Mouse (Mus musculus): ENCODE data around the gene Capn11. TPM values are rescaled to one million over a fixed set of nuclear protein-coding genes. Genes with fewer than 3 reads are reported as not detected.
"Not testable (repeated sequence)": the region's sequence is repeated elsewhere in the genome, so short reads cannot be mapped to it uniquely, and the experiment has no call there.

The Capn11 gene
- polyA plus RNA-seq, 1 experiment from 2014 or later, result 0.72 TPM

DNA sequence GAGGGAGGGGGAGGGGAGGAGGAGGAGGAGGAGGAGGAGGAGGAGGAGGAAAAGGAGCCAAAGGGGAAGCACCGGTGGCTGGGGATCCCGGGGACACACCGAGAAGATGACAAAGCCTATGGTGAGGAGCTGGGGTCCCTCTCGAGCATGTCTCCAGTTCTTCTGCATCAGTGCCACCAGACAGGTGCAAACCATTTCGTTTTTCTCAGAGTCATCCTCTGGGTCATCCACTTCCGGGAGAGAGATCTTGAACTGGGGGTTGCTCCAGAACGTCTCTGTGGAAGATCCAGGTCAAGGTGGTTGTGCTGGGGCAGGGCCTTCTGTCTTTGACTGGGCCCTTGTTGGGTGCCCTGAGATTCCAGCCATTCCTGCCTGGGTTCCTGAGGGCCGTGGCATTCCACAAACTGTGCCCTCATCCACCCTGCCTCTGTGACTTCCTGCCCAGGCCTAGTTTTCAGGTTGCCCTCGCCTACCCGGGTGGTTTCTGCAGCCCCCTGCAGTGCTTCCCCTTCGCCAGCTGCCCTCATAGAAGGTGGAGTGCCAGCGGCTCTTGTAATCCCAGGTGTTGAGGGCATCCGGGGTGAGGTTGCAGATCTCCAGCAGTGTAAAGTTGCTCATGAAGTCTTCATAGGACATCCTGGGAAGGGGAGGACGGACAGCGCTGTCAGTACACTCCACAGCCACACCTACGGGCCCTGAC, 20.4 kb downstream of the Capn11 start:
- Histone ChIP-seq H3K36me3 (ENCODE audit: poor library complexity, severe bottlenecking) (no peaks in the 10 kb centered on the region), H3K4me2 (no peak overlapping the region), H3K4me1 (no peaks in the 10 kb centered on the region), H3K4me3 (no peak overlapping the region), H3K9me3 (replicated peaks) (no peaks in the 10 kb centered on the region), H3K27ac (no peak overlapping the region), H3K27me3 (no peaks in the 10 kb centered on the region), H3K9ac (no peak overlapping the region)
- ATAC-seq, result no peak
- WGBS, result 83% methylated on average over 16 of the region's 16 CpGs

DNA sequence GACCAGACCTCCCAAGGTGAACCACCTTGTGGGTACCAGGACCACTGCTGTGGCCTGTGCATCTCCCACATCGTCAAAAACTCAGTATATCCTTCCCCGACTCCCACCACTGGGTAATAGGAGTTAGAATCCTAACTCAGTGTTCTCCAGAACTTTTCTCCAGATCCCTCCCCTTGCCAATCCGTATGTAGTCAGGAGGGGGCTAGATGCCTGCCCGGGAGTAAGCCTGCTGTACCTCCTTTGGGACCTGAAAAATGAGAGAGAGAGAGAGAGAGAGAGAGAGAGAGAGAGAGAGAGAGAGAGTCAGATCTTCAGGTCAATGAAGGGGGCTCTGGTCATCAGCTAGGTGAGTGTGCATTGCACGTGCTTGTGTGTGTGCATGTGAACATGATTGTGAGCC, 25.1 kb downstream of the Capn11 start:
- Histone ChIP-seq H3K4me1 (peaks cover 13% of the 10 kb centered on the region), H3K9ac (no peak overlapping the region), H3K27ac (no peak overlapping the region), H3K4me2 (no peak overlapping the region), H3K9me3 (replicated peaks) (no peaks in the 10 kb centered on the region), H3K4me3 (no peak overlapping the region), H3K27me3 (no peaks in the 10 kb centered on the region), H3K36me3 (ENCODE audit: poor library complexity, severe bottlenecking) (no peaks in the 10 kb centered on the region)
- 81% methylated on average over 5 of the region's 5 CpGs for WGBS
- ATAC-seq, result no peak

DNA sequence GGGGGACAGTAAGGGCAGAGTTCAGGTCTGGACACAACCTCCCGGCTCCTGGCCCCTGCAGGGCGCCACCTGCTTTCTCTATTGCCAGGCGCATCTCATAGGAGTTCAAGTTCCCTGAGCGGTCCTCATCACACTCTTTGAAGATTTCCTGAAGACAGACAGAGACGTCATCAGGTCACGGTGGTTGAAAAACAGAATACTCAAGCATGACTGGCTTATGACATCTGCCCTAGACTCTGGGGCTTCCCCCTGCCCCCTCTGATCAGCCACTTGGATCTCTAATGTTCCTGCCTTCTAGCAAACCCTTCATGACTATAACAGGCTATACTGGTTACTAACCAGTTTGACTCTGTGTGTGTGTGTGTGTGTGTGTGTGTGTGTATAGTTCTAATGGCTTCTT, 27.2 kb downstream of the Capn11 start:
- Histone ChIP-seq H3K27ac (no peak overlapping the region), H3K36me3 (ENCODE audit: poor library complexity, severe bottlenecking) (no peaks in the 10 kb centered on the region), H3K4me1 (peaks cover 13% of the 10 kb centered on the region), H3K27me3 (peaks cover 6% of the 10 kb centered on the region; the same call in 1 of the 2 replicates), H3K4me3 (no peak overlapping the region), H3K9ac (no peak overlapping the region), H3K4me2 (no peak overlapping the region), H3K9me3 (replicated peaks) (no peaks in the 10 kb centered on the region)
- WGBS, result 84% methylated on average over 6 of the region's 6 CpGs
- no peak for ATAC-seq

DNA sequence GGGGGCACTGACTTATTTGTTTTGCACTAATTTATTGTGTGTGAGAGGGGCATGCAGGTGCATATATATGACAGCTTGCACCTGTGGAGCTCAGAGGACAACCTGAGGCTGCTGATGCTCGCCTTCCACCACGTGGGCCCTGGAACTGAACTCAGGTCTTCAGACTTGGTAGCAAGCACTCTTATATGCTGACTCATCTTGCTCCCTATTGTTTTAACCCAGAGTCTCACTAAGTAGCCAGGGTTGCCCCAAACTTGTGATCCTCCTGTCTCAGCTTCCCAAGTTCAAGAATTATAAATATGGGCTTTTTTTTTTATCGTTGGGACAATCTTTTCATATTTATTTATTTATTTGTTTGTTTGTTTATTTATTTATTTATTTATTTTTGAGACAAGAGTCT, 28.1 kb downstream of the Capn11 start:
- peaks cover 6% of the 10 kb centered on the region; the same call in 1 of the 2 replicates for H3K27me3 ChIP-seq
- 50% methylated on average over 3 of the region's 3 CpGs for WGBS
- peak overlapping the region; percentile 78 for H3K4me2 ChIP-seq
- ATAC-seq, result no peak
- H3K9me3 ChIP-seq (replicated peaks), result no peaks in the 10 kb centered on the region
- peak overlapping the region; percentile 45 for H3K4me3 ChIP-seq
- H3K27ac ChIP-seq, result 0 out of 2 replicates have a peak overlapping the region, but pooled peaks have one; percentile 61
- H3K36me3 ChIP-seq (ENCODE audit: poor library complexity, severe bottlenecking), result no peaks in the 10 kb centered on the region
- H3K9ac ChIP-seq, result no peak overlapping the region
- H3K4me1 ChIP-seq, result peaks cover 17% of the 10 kb centered on the region

DNA sequence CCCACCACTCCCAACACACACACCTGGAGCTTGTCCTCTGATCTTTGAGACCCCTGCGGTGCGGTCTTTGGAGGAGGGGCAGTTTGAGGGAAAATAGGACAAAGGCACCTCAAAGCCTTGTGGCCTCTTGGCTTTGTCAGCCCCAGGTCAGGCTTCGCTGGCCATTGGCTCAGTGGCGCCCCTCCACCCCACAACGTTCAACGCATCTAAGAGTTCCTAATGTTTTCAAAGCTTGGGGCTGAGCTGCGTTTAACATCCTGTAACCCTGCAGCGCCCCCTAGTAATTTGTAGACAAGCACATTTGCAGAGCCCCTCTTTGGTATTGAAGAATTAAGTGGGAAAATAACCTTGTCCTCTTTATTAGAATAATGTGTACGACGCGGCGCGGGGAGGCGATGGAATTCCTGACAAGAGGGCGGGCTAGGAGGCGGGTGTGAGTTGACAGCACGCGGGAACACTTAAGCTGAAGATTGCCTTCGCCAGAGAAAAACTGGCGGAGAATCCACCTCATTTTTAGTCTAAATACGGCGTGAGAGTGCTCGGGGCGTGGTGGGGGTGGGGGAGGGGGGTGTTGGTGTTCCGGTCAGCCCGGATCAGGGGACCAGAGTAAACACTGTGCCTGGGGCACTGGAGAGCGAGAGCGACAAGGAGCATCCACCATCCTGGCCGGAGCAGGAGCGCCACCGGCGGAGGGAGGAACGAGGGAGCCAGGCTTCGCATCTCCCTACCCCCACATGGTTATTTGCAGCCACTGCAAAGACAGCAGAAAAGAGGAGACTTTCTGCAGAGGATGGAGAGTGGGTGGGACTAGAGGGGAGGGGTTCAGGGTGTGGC, 29.0 kb downstream of the Capn11 start:
- H3K9ac ChIP-seq, result peak overlapping the region; percentile 70
- peak overlapping the region; percentile 45 for H3K4me3 ChIP-seq
- ATAC-seq, result peak; percentile 81
- H3K36me3 ChIP-seq (ENCODE audit: poor library complexity, severe bottlenecking), result no peaks in the 10 kb centered on the region
- H3K4me1 ChIP-seq, result peaks cover 17% of the 10 kb centered on the region
- peak overlapping the region; percentile 78 for H3K4me2 ChIP-seq
- H3K27ac ChIP-seq, result peak overlapping the region; percentile 61; the same call in 1 of the 2 replicates
- 1% methylated on average over 34 of the region's 34 CpGs for WGBS
- no peaks in the 10 kb centered on the region for H3K9me3 ChIP-seq (replicated peaks)
- H3K27me3 ChIP-seq, result peaks cover 6% of the 10 kb centered on the region; the same call in 1 of the 2 replicates

DNA sequence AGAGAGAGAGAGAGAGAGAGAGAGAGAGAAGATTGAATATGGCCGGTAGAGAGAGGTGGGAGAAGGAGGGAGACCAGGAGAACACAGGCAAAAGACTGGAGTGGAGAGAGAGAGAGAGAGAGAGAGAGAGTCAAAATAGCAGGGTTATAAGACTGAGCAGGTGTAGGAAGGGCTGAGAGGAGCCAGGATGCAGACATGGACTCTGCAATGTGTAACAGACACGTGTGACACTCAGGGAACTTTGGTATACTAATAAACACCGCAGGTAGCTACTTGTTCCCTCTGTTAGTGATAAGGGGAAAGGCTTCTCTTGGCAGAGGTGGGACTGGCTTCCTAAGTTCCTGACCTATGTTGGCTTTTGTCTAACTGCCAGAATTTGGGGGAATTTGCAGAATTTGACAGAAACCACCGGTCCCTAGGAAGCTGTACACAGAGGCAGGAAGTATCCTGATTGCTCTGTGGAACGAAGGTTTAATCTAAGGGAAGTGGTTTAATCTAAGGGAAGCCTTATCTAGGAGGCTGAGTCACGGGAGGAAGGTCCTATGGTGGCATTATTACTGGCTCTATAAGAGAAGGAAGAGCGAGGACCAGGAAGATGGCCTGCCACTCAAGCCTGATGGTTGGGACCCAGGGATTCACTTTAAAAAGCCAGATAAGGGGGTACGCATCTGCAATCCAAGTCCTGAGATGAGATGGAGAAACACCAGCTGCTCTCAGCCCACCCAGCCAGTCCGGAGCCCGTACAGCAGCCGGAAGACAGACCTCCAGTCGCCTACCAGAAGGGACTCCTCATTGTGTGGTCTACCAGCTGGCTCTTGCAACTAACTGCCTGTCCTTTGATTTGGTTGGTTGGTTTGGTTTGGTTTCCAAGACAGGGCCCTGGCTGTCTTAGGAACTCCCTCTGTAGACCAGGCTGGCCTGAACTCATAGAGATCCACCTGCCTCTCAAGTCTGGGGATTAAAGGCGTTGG, 30.0 kb downstream of the Capn11 start:
- peak overlapping the region; percentile 78 for H3K4me2 ChIP-seq
- peak overlapping the region; percentile 45 for H3K4me3 ChIP-seq
- ATAC-seq, result peak; percentile 17; the same call in 1 of the 2 replicates
- no peaks in the 10 kb centered on the region for H3K36me3 ChIP-seq (ENCODE audit: poor library complexity, severe bottlenecking)
- H3K27ac ChIP-seq, result no peak overlapping the region
- H3K4me1 ChIP-seq, result peaks cover 17% of the 10 kb centered on the region
- no peaks in the 10 kb centered on the region for H3K9me3 ChIP-seq (replicated peaks)
- no peak overlapping the region for H3K9ac ChIP-seq
- WGBS, result 76% methylated on average over 13 of the region's 13 CpGs
- H3K27me3 ChIP-seq, result peaks cover 6% of the 10 kb centered on the region; the same call in 1 of the 2 replicates

DNA sequence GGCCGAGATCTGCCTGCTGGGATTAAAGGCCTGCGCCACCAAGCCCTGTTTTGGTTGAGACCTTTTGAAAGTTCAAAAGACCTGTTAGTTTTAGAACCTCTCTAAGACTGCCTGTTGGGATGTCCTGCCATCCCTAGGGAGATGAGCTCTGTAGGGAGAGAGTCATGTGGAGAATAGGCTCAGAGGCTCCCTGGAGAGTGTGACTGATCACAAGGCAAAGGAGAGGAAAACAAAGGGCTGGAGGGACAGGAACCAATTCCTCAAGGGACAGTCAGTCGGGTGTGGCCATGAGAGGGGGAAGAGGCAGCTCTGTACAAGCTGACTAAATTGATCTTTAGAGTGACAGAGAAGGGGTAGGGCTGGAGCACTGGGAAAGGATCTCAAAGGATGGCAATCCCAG, 31.0 kb downstream of the Capn11 start:
- Histone ChIP-seq H3K4me2 (no peak overlapping the region), H3K4me1 (peaks cover 17% of the 10 kb centered on the region), H3K27me3 (peaks cover 6% of the 10 kb centered on the region; the same call in 1 of the 2 replicates), H3K9ac (no peak overlapping the region), H3K36me3 (ENCODE audit: poor library complexity, severe bottlenecking) (no peaks in the 10 kb centered on the region), H3K4me3 (no peak overlapping the region), H3K27ac (no peak overlapping the region), H3K9me3 (replicated peaks) (no peaks in the 10 kb centered on the region)
- 27% methylated on average over 3 of the region's 3 CpGs for WGBS
- no peak for ATAC-seq

DNA sequence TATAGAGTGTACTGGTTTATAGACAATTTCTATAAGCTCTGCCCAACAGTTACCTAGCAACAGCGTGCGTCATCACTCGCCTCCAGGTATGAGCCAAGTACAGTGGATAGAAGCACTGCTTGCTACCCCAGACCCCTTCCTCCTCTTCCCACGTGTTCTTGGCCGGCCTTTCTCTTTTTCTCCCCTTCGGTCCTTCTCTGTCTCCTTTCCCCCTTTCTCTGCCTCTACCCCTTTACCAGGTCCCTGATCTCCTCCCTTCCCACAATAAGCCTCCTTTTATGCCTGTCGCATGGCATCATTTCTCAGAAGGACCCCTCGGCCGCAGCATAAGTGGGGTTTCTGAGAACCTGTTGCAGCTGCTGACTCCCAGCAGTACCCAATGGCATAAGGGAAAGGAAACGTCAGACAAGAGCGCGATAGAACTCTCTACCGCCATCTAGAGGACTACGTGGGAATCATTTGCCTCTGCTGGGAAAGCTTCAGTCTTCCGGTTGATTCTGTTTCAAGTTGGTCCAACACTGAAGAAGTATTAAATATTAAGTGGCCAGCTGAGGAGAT, 32.5 kb downstream of the Capn11 start:
- Histone ChIP-seq H3K4me3 (no peak overlapping the region), H3K4me2 (peak overlapping the region; percentile 39), H3K36me3 (ENCODE audit: poor library complexity, severe bottlenecking) (no peaks in the 10 kb centered on the region), H3K9me3 (replicated peaks) (no peaks in the 10 kb centered on the region), H3K4me1 (peaks cover 17% of the 10 kb centered on the region), H3K27ac (no peak overlapping the region), H3K27me3 (peaks cover 6% of the 10 kb centered on the region; the same call in 1 of the 2 replicates), H3K9ac (no peak overlapping the region)
- WGBS, result 21% methylated on average over 15 of the region's 15 CpGs
- no peak for ATAC-seq

DNA sequence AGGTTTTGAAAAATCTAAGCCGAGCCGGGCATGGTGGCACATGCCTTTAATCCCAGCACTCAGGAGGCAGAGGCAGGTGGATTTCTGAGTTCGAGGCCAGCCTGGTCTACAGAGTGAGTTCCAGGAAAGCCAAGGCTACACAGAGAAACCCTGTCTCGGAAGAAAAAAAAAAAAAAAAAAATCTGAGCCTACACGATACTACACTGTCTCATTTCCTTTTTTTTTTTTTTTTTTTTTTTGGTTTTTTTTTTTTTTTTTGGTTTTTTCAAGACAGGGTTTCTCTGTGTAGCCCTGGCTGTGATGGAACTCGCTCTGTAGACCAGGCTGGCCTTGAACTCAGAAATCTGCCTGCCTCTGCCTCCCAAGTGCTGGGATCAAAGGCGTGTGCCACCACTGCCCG, 35.7 kb downstream of the Capn11 start:
- H3K4me3 ChIP-seq; H3K27ac ChIP-seq; H3K9me3 ChIP-seq (replicated peaks); H3K36me3 ChIP-seq (ENCODE audit: poor library complexity, severe bottlenecking); H3K4me2 ChIP-seq; H3K9ac ChIP-seq; H3K27me3 ChIP-seq; H3K4me1 ChIP-seq; ATAC-seq: not testable (repeated sequence)
- WGBS, result 90% methylated on average over 8 of the region's 8 CpGs

DNA sequence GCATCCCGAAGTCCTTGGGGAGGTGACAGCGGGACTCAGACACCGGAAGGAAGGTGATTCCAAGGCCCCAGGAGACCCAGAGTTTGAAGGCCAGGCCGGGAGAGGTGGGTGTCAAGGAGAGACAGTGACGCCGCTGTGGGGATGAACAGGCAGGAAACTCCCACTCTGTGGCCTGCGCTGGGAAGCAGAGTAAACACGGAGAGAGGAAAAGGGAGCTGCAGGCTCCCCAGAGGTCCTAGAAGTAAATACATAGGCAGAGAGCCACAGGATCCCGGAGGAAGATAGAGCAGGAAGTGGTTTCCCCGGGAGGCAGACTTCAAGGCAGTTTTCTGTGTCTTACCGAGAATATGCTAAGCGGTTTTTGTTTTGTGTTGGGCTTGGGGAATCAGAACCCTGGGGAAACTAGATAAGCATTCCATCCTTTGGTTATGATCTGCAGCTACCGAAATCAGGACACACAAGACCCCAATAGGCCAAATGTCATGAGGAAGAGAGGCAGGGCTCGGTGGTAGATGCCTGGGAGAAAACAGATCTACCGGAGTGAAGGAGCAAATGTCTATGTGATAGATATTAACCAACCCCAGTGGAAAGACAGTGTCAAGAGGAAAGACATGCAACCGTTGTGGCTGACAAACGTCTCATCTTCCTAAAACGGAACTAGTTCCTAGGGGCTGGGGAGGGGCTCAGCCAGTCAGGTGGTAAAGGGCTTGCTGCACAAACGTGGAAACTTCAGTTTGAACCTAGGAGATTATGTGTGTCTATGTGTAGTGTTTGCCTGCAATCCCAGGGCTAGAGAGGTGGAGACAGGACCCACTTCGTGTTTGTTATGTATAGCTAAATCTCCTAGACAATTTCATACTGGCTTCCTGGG, 39.5 kb downstream of the Capn11 start:
- ATAC-seq, result no peak
- Histone ChIP-seq H3K9ac (peak overlapping the region; percentile 16; the same call in 1 of the 2 replicates), H3K27ac (no peak overlapping the region; the same call in 1 of the 2 replicates), H3K4me1 (peaks cover 6% of the 10 kb centered on the region; the same call in 1 of the 2 replicates), H3K4me2 (peak overlapping the region; percentile 28), H3K9me3 (replicated peaks) (no peaks in the 10 kb centered on the region), H3K36me3 (ENCODE audit: poor library complexity, severe bottlenecking) (no peaks in the 10 kb centered on the region), H3K27me3 (no peaks in the 10 kb centered on the region), H3K4me3 (no peak overlapping the region)
- 44% methylated on average over 20 of the region's 20 CpGs for WGBS

Data from forebrain, embryonic 13.5 days (tissue).